Mouse (Mus musculus) erythroblast, adult 5-6 weeks (primary cell): ENCODE data around the gene Pcbp4. TPM values are rescaled to one million over a fixed set of nuclear protein-coding genes. Genes with fewer than 3 reads are reported as not detected.

Experiments
- ATAC-seq: replicated peaks from 2 replicates; pipeline ENCODE4 v1.8.0; 2016; ENCODE audit warnings: moderate number of reproducible peaks, mild to moderate bottlenecking, moderate TSS enrichment, inconsistent platforms; ENCODE audit not compliant: poor library complexity, low FRiP score, severe bottlenecking
- total RNA-seq, 2 experiments: library from RNA; stranded (forward) in 1 of 2; stranded (reverse) in 1 of 2; fragments of 150-400 nt in 1 of 2; fragments of 200-764, 138-1000 nt in 1 of 2; gene quantifications; 2 replicates each; pipeline versions ENCODE4 v1.2.3 to v1.2.4; 2015 to 2017; ENCODE audit warnings: low replicate concordance in 2 of 2

The Pcbp4 gene
- total RNA-seq, 2 experiments from 2014 or later = not detected

DNA sequence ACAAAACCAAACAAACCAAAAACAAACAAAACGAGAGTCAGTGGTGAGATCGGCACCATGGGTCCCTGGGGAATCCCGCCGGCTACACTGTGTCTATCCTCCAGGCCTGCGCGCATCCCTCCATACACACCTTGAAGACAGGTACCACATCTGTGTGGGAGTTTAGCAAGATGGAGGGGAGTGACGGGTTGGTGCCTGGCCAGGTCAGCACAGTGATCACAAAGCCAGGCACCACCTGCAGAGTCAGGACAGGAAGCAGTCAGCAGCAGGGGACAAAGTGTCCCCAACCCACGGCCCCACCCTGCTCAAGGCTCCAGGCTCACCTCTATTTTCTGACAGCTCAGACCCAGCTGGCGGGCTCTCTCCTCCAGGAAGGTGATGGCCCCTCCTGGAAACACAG, 16.5 kb upstream of the Pcbp4 start:
- no peak for ATAC-seq

GRCm38 (mm10) chr9:106442680-106443079, 10.4 kb upstream of the Pcbp4 start:
- ATAC-seq = no peak

GRCm38 (mm10) chr9:106444836-106445235, 8.3 kb upstream of the Pcbp4 start:
- no peak for ATAC-seq

GRCm38 (mm10) chr9:106447348-106447747, 5.7 kb upstream of the Pcbp4 start, which contains the start of the genes Abhd14b and Abhd14a:
TSS of gene Abhd14b (plus strand) at chr9:106447459.
TSS of gene Abhd14a (minus strand) at chr9:106447678.
- no peak; the same call in 1 of the 2 replicates for ATAC-seq

GRCm38 (mm10) chr9:106447951-106448350, 5.1 kb upstream of the Pcbp4 start:
- no peak for ATAC-seq

DNA sequence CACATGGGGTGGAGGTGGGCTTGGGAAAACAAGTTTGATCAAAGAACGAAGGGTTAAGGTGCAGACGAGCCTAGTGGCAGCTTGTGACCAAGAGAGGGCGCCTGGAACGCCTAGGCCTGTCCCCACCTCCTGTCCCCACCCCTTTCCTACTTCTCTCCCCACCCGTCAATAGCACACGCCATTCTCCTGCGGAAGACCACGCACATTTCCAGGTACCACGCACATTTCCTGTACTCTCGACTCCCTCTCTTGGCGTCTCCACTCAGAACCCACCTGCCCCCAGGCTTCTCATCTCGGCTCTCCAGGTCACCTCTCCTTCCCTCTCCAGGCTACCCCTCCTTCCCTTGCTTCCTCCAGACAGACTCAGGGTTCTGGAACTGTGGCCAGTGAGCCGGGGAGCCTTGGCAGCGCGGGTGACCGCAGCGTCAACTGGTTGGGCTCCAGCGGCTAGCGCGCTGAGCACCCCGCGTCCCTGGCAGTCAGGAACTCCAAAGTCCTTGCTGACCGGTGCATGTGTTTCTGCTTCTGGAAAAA, 4.5 kb upstream of the Pcbp4 start:
- ATAC-seq = no peak

GRCm38 (mm10) chr9:106449947-106450346, 3.1 kb upstream of the Pcbp4 start:
- no peak for ATAC-seq

DNA sequence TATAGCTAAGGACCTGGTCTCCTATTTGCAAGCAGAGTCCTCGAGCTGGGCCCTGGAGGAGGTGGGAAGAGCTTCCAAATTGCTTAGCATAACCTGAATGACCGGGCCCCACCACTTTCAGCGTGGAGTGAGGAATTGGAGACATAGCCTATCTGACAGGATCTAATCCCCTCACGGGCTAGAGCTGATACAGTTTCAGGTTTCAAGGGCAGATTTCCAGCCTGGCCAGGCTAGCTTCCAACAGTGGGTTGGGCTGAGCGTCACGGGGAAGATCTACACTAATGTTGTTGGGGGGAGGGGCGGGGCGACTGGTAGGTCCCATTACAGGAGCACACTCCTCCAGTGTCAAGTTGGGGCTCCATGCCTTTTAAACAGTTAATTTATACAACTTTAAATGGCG, 2.4 kb upstream of the Pcbp4 start:
- no peak for ATAC-seq

DNA sequence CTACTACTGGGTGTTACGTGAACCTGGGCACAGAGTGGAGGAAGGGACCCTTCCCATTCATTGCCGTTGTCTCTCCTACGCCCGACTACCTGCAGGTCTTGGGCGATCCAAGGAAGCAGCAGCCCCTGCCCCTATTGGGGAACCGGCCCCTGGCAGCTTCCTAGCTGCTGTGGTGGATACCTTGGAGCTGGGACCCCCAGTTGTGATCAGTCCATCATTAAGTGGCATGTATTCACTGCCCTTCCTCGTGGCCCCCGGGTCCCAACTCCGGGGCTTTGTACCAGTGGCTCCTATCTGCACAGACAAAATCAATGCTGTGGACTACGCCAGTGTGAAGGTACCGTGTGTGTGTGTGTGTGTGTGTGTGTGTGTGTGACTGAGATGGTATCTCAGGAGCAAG, 1.8 kb upstream of the Pcbp4 start:
- ATAC-seq = no peak

DNA sequence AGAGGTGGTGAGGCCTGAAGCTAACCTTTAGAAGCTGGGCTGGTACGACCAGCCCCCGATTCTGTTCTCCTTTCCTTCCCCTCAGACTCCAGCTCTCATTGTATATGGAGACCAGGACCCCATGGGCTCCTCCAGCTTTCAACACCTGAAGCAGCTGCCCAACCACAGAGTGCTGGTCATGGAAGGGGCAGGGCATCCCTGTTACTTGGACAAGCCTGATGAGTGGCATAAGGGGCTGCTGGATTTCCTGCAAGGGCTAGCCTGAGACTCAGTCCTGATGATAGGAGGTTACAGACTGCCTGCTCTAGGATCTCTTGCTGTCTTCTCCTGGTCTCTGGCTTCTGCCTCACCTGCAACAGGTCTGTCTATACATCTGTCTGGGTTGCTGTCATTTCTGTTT, 1.2 kb upstream of the Pcbp4 start:
- ATAC-seq = no peak

- ATAC-seq = no peak
Observed at GRCm38 (mm10) chr9:106452351-106452750, 740 bp upstream of the Pcbp4 start.

- ATAC-seq = no peak
Observed at GRCm38 (mm10) chr9:106452821-106453220, 270 bp upstream of the Pcbp4 start.

- no peak for ATAC-seq
Observed at GRCm38 (mm10) chr9:106454071-106454761, 1.1 kb downstream of the Pcbp4 start.

- no peak for ATAC-seq
Observed at GRCm38 (mm10) chr9:106454888-106455681, 2.0 kb downstream of the Pcbp4 start.

DNA sequence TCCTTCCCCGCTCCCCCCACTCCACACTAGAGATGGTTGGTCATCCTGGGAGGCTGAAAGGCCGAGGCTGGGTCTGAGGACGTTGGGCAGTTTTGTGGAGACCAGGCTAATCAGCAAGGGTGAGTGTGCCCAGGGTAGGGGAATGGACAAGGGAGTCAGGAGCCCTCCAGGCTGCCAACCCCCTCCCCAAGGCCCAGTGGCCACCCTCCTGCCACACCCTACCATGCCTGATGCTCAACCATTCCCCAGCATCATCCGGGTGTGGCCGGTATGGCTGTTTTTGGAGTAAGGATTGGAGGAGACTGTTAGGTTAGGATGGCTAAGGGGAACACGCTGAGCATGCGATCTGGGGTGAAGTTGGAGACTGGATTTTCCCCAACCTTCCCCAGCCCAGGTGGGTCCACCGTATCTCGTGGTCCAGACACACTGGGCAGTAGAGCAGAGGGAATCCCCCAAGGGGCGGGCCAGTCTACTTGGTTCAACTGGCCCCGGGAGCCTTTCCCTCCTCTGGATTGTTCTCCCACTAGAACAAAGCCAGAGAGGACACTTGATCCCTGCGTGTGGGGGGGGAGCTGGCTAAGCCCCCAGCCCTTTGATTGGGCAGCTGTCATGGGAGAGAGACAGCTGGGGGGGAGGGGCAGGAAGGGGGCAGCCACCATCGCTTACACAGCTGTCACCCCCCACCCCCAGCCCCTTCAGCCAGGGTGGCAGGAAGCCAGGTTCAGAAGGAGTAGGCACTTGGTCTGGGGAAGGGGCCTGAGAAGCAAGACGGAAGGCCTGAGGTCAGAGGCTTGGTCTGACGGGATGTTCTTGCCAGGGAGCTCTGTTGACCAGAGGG, 3.5 kb downstream of the Pcbp4 start:
- no peak for ATAC-seq

- no peak for ATAC-seq
Observed at GRCm38 (mm10) chr9:106457163-106457559, 4.1 kb downstream of the Pcbp4 start.

- ATAC-seq = no peak
Observed at GRCm38 (mm10) chr9:106457920-106458319, 4.8 kb downstream of the Pcbp4 start.

DNA sequence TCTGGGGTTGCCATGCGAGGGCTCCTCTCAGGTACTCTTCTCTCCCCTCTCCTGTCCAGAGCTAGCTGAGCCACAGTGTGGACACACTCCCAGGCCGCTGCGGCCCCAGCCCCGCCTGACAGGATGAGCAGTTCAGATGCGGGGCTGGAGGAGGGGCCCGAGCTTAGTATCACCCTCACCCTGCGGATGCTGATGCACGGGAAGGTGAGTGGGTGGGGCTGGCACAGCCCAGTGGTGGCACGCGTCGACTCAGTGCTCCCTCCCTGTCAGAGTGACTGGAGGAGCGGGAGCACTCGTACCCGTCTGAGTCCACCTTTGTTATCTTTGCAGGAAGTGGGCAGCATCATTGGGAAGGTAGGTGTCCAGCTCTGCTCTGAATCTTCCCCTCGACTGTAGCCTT, 6.9 kb downstream of the Pcbp4 start:
- ATAC-seq = no peak

GRCm38 (mm10) chr9:106460401-106461025, 7.4 kb downstream of the Pcbp4 start:
- ATAC-seq = no peak

GRCm38 (mm10) chr9:106461026-106461415, 7.9 kb downstream of the Pcbp4 start:
- no peak for ATAC-seq
